ENCODE assay signal across 9 mouse cellular contexts in the genomic region with DNA sequence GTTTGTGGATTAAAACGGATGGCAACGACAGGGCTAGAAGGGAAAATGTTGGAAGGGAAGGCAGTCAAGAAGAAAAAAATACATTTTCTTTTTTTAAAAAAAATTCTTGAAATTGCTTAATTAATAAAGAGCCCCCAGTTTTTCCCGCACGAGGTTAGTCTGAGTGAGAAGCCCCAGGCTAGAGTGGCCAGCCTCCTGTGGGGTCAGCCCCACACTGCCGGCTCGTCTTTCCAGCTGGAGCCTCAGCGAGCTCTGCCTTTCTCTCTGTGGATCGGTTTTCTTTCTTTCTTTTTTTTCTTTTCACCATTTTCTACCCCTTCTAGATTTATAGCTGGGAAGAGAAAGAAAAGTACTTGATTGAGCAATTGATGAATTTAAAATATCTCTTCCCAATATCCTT. TPM values are rescaled to one million over a fixed set of nuclear protein-coding genes. Genes with fewer than 3 reads are reported as not detected.
DNase-seq lines count a peak whose midpoint lies in the region; ATAC-seq lines count a peak whose summit lies in the region.
"Had no signal": no experiment of that assay in that cellular context is flagged by ENCODE, and none has a peak within 500 bp of the region (broad histone marks: within the 10 kb centered on the region; RNA-seq: fewer than 3 reads in every experiment).

No protein-coding gene starts in this region.

- no peaks in the 10 kb centered on the region for H3K9me3 ChIP-seq in heart, embryonic 13.5 days
- no peaks in the 10 kb centered on the region for H3K9me3 ChIP-seq in embryonic facial prominence, embryonic 10.5 days
- no peaks in the 10 kb centered on the region for H3K9me3 ChIP-seq in hindbrain, embryonic 14.5 days (ENCODE audit: control insufficient read depth, low read length)
- no peaks in the 10 kb centered on the region for H3K9me3 ChIP-seq in midbrain, embryonic 14.5 days (ENCODE audit: control insufficient read depth, low read length)

- 15% methylated on average over 8 of the region's 8 CpGs for WGBS in heart, embryonic 13.5 days
- under 1% methylated on average over 8 of the region's 8 CpGs for WGBS in embryonic facial prominence, embryonic 10.5 days
- 3% methylated on average over 8 of the region's 8 CpGs for WGBS in hindbrain, embryonic 14.5 days
- WGBS in midbrain, embryonic 14.5 days = 2% methylated on average over 8 of the region's 8 CpGs

- ATAC-seq in heart, embryonic 13.5 days (ENCODE audit: extremely low read depth, insufficient number of reproducible peaks, low FRiP score, low TSS enrichment) = no peak
- ATAC-seq in hindbrain, embryonic 14.5 days (ENCODE audit: low FRiP score) = no peak
- ATAC-seq in midbrain, embryonic 14.5 days (ENCODE audit: low FRiP score, low TSS enrichment) = no peak
- no peak for ATAC-seq in granulocyte monocyte progenitor cell, adult 5-6 weeks (replicated peaks; ENCODE audit: poor library complexity, severe bottlenecking)

- no peak for DNase-seq in heart, adult 8-10 months (ENCODE audit: low spot score)
- DNase-seq in embryonic facial prominence, embryonic 10.5 days (ENCODE audit: low spot score) = peak; percentile 50
- DNase-seq in hindbrain, embryonic 14.5 days (ENCODE audit: low spot score) = peak; percentile 49
- peak; percentile 67 for DNase-seq in midbrain, embryonic 14.5 days
- DNase-seq in frontal cortex, adult 2 months (ENCODE audit: extremely low spot score in 1 of 2, low spot score in 1 of 2) = no peak
- no peak for DNase-seq in layer of hippocampus, postnatal 10 days (ENCODE audit: low spot score in 2 of 2)
- DNase-seq: thymus, postnatal 4 days had no signal

- peak overlapping the region; percentile 92 for H3K27ac ChIP-seq in heart, embryonic 13.5 days (replicated peaks)
- peak overlapping the region; percentile 100 for H3K27ac ChIP-seq in embryonic facial prominence, embryonic 10.5 days (replicated peaks)
- peak overlapping the region; percentile 100 for H3K27ac ChIP-seq in hindbrain, embryonic 14.5 days
- H3K27ac ChIP-seq in midbrain, embryonic 14.5 days (replicated peaks; ENCODE audit: low read depth, low read length) = peak overlapping the region; percentile 100

- peak overlapping the region; percentile 99 for H3K9ac ChIP-seq in heart, embryonic 13.5 days
- peak overlapping the region; percentile 100 for H3K9ac ChIP-seq in hindbrain, embryonic 14.5 days
- H3K9ac ChIP-seq in midbrain, embryonic 14.5 days (replicated peaks; ENCODE audit: low read length) = peak overlapping the region; percentile 100

- H3K27me3 ChIP-seq in heart, embryonic 13.5 days (replicated peaks) = no peaks in the 10 kb centered on the region
- H3K27me3 ChIP-seq in embryonic facial prominence, embryonic 10.5 days (replicated peaks; ENCODE audit: low read depth, poor library complexity, severe bottlenecking) = no peaks in the 10 kb centered on the region
- no peaks in the 10 kb centered on the region for H3K27me3 ChIP-seq in hindbrain, embryonic 14.5 days (ENCODE audit: control insufficient read depth, insufficient read depth, low read length)
- H3K27me3 ChIP-seq in midbrain, embryonic 14.5 days (ENCODE audit: control insufficient read depth, insufficient read depth, low read length) = no peaks in the 10 kb centered on the region

- H3K4me2 ChIP-seq in heart, embryonic 13.5 days = peak overlapping the region; percentile 99
- H3K4me2 ChIP-seq in hindbrain, embryonic 14.5 days (replicated peaks) = peak overlapping the region; percentile 100
- peak overlapping the region; percentile 100 for H3K4me2 ChIP-seq in midbrain, embryonic 14.5 days (ENCODE audit: low read length)

- peak overlapping the region; percentile 88 for H3K4me3 ChIP-seq in heart, embryonic 13.5 days
- H3K4me3 ChIP-seq in embryonic facial prominence, embryonic 10.5 days = peak overlapping the region; percentile 85
- H3K4me3 ChIP-seq in hindbrain, embryonic 14.5 days (replicated peaks; ENCODE audit: low read length) = peak overlapping the region; percentile 88
- H3K4me3 ChIP-seq in midbrain, embryonic 14.5 days (replicated peaks; ENCODE audit: low read depth, low read length) = peak overlapping the region; percentile 94

- H3K4me1 ChIP-seq in heart, embryonic 13.5 days = peaks cover 56% of the 10 kb centered on the region
- H3K4me1 ChIP-seq in embryonic facial prominence, embryonic 10.5 days = peaks cover 68% of the 10 kb centered on the region
- peaks cover 56% of the 10 kb centered on the region for H3K4me1 ChIP-seq in hindbrain, embryonic 14.5 days (replicated peaks; ENCODE audit: control insufficient read depth, insufficient read depth, low read length)
- peaks cover 50% of the 10 kb centered on the region for H3K4me1 ChIP-seq in midbrain, embryonic 14.5 days (ENCODE audit: control insufficient read depth, insufficient read depth, low read length)

- no peaks in the 10 kb centered on the region for H3K36me3 ChIP-seq in heart, embryonic 13.5 days
- peaks cover 12% of the 10 kb centered on the region for H3K36me3 ChIP-seq in embryonic facial prominence, embryonic 10.5 days (replicated peaks)
- H3K36me3 ChIP-seq in hindbrain, embryonic 14.5 days (replicated peaks; ENCODE audit: control insufficient read depth, insufficient read depth) = peaks cover 10% of the 10 kb centered on the region; the same call in 1 of the 2 replicates
- H3K36me3 ChIP-seq in midbrain, embryonic 14.5 days (ENCODE audit: control insufficient read depth, insufficient read depth, low read length) = peaks cover 11% of the 10 kb centered on the region

RNA-seq across cellular contexts. Expression of a gene that starts 5.6 kb away (rescaled TPM):
- polyA plus RNA-seq in heart, embryonic 13.5 days (2015; fragmentation: Nextera tagmentation; extraction: Ambion mirVana) = 4.4 and 5.2 TPM in 2 replicates
- 10 to 100 TPM in 2 of 4 experiments, 1 to 10 TPM in 2; 6.2 to 12.6 (median 9.3) TPM for total RNA-seq in heart, adult 8-10 months (2022)
- polyA plus RNA-seq in embryonic facial prominence, embryonic 10.5 days (2016; fragmentation: Nextera tagmentation; extraction: Ambion mirVana) = 18.0 and 18.4 TPM in 2 replicates
- 15.9 and 16.3 TPM in 2 replicates for polyA plus RNA-seq in hindbrain, embryonic 14.5 days (2014; fragmentation: Nextera tagmentation; extraction: Ambion mirVana)
- polyA plus RNA-seq in midbrain, embryonic 14.5 days (2014; fragmentation: Nextera tagmentation; extraction: Ambion mirVana) = 20.0 and 25.9 TPM in 2 replicates
- 16.9 and 17.2 TPM in 2 replicates for polyA plus RNA-seq in frontal cortex, adult 2 months (2012; rRNA removed)
- total RNA-seq in layer of hippocampus, postnatal 10 days (2021) = 10 to 100 TPM; 21.9 to 26.0 TPM
- 22.5 and 22.9 TPM in 2 replicates for total RNA-seq in granulocyte monocyte progenitor cell, adult 5-6 weeks (2014; fragmentation: Nextera tagmentation)
- total RNA-seq in granulocyte monocyte progenitor cell, adult 5-6 weeks (2017) = 4.7 and 5.9 TPM in 2 replicates

Comparison
In these comparisons a context has a peak if more than half of its experiments do, and no peak if none do; other contexts are left out.
1. DNase-seq: peak in embryonic facial prominence, embryonic 10.5 days (single experiment), hindbrain, embryonic 14.5 days (single experiment) and midbrain, embryonic 14.5 days (single experiment); none in heart, adult 8-10 months (single experiment), frontal cortex, adult 2 months (0 of 2) and layer of hippocampus, postnatal 10 days (0 of 2).
2. Peak in every context shown above with its lines, with median percentiles within 50 percentile points of each other: H3K27ac ChIP-seq, H3K4me2 ChIP-seq, H3K4me3 ChIP-seq and H3K9ac ChIP-seq.